Comparison of ENCODE assay signal across 22 mouse cellular contexts in the genomic region with DNA sequence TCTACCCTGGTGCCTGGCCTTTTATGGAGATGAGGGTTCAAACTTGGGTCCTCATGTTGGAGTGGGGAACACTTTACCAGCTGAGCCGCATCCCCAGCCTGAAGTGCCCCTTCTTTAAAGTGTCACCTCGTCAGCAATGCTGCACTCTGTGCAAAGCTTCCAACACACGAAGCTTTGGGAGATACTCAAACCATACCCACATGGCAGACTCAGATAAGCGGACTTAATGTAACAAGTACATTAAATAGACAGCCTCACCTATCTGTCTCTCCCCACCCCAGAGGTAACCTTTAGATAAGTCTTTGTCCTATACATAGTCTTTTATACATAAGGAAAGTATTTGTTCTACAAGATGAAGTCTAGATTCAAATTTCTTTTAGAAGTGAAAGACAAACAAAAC. TPM values are rescaled to one million over a fixed set of nuclear protein-coding genes. Genes with fewer than 3 reads are reported as not detected.
"Had no signal": no experiment of that assay in that cellular context is flagged by ENCODE, and none has a peak within 500 bp of the region (broad histone marks: within the 10 kb centered on the region; RNA-seq: fewer than 3 reads in every experiment).

No protein-coding gene starts in this region.

- H3K36me3 ChIP-seq: liver, embryonic 15.5 days; midbrain, embryonic 10.5 days; midbrain, embryonic 12.5 days; neural tube, embryonic 13.5 days; neural tube, embryonic 15.5 days; stomach, embryonic 15.5 days had no signal

- H3K4me3 ChIP-seq: liver, embryonic 15.5 days; megakaryocyte, embryonic 14.5 days; midbrain, embryonic 10.5 days; midbrain, embryonic 12.5 days; myocyte; neural tube, embryonic 13.5 days; neural tube, embryonic 15.5 days; stomach, embryonic 15.5 days had no signal

- H3K4me2 ChIP-seq: liver, embryonic 15.5 days; lung, embryonic 14.5 days; midbrain, embryonic 12.5 days; neural tube, embryonic 13.5 days; neural tube, embryonic 15.5 days; stomach, embryonic 15.5 days had no signal

- ATAC-seq: midbrain, embryonic 16.5 days had no signal

- DNase-seq: lung, adult 18-20 months; lung, embryonic 14.5 days; lung, postnatal 10 days; lung, postnatal 4 days; midbrain, embryonic 14.5 days; retina, postnatal 1 day; right cerebral cortex, postnatal 14 days; thymus, adult 2 months; thymus, postnatal 25 days; thymus, postnatal 4 days had no signal

- H3K27ac ChIP-seq: liver, embryonic 15.5 days; midbrain, embryonic 10.5 days; midbrain, embryonic 12.5 days; neural tube, embryonic 13.5 days; neural tube, embryonic 15.5 days; stomach, embryonic 15.5 days; stomach, postnatal 0 days had no signal

- H3K27me3 ChIP-seq: neural tube, embryonic 13.5 days; neural tube, embryonic 15.5 days; stomach, embryonic 15.5 days had no signal

- H3K4me1 ChIP-seq: liver, embryonic 15.5 days; midbrain, embryonic 12.5 days; neural tube, embryonic 13.5 days; neural tube, embryonic 15.5 days had no signal

- H3K9me3 ChIP-seq: liver, embryonic 15.5 days; megakaryocyte, embryonic 14.5 days; midbrain, embryonic 10.5 days; midbrain, embryonic 12.5 days; neural tube, embryonic 13.5 days; neural tube, embryonic 15.5 days; stomach, embryonic 15.5 days had no signal

- H3K9ac ChIP-seq: liver, embryonic 15.5 days; lung, embryonic 14.5 days; midbrain, embryonic 12.5 days; neural tube, embryonic 13.5 days; neural tube, embryonic 15.5 days; stomach, embryonic 15.5 days had no signal

RNA-seq across cellular contexts. Expression of a gene that starts 17.8 kb away (rescaled TPM):
- polyA plus RNA-seq: midbrain, embryonic 10.5 days; midbrain, embryonic 12.5 days; neural tube, embryonic 11.5 days; spleen, adult 2 months had no signal
